Mouse (Mus musculus) heart, embryonic 15.5 days (tissue): ENCODE data around the gene Lrrc10b. TPM values are rescaled to one million over a fixed set of nuclear protein-coding genes. Genes with fewer than 3 reads are reported as not detected.
A peak's percentile ranks its signal among the peaks of the same experiment; 100 is the strongest.

Source experiments
- ATAC-seq: fragments of 200-750 bp; cut with Nextera tagmentation; replicated peaks from 2 replicates; pipeline ENCODE4 v1.8.0; 2017; ENCODE audit warnings: low read depth, moderate TSS enrichment; ENCODE audit not compliant: insufficient number of reproducible peaks, insufficient read depth, low FRiP score
- H3K27ac ChIP-seq: fragments of 300-500 bp; sonication (generic); 2 replicates; pipeline ENCODE4 v1.5.1; 2015; ENCODE audit warnings: mild to moderate bottlenecking, inconsistent platforms
- H3K27me3 ChIP-seq: fragments of 300-500 bp; sonication (generic); 2 replicates; pipeline ENCODE4 v1.6.1; 2015; ENCODE audit warnings: inconsistent platforms
- H3K36me3 ChIP-seq: fragments of 300-500 bp; sonication (generic); 2 replicates; pipeline ENCODE4 v1.6.1; 2015; ENCODE audit warnings: mild to moderate bottlenecking, inconsistent platforms
- H3K4me1 ChIP-seq: fragments of 300-500 bp; sonication (generic); replicated peaks from 2 replicates; pipeline ENCODE4 v1.6.1; 2015; ENCODE audit warnings: inconsistent platforms
- H3K4me2 ChIP-seq: fragments of 300-500 bp; sonication (generic); 2 replicates; pipeline ENCODE4 v1.6.1; 2015; ENCODE audit warnings: inconsistent platforms, mild to moderate bottlenecking, moderate library complexity
- H3K4me3 ChIP-seq: fragments of 300-500 bp; sonication (generic); 2 replicates; pipeline ENCODE4 v1.5.1; 2015; ENCODE audit warnings: mild to moderate bottlenecking, inconsistent platforms
- H3K9ac ChIP-seq: fragments of 300-500 bp; sonication (generic); 2 replicates; pipeline ENCODE4 v1.6.1; 2015; ENCODE audit warnings: mild to moderate bottlenecking, inconsistent platforms
- H3K9me3 ChIP-seq: fragments of 300-500 bp; sonication (generic); replicated peaks from 2 replicates; pipeline ENCODE4 v1.6.1; 2016; ENCODE audit warnings: inconsistent platforms
- WGBS: fragments of 180-500 bp; shearing (Covaris S2); methylation state at CpG from one replicate; pipeline ENCODE4 v1.1.7; 2015; ENCODE audit warnings: mixed read lengths; 5-methylcytosine and 5-hydroxymethylcytosine counted together
- polyA plus RNA-seq: library from polyadenylated mRNA; unstranded; fragments of >200 nt; fragmentation: Nextera tagmentation; extraction: Ambion mirVana; gene quantifications from 2 replicates; pipeline ENCODE4 v1.2.1, GENCODE M21; 2015

Lrrc10b gene
- polyA plus RNA-seq, 1 experiment from 2014 or later = 0.23 TPM

DNA sequence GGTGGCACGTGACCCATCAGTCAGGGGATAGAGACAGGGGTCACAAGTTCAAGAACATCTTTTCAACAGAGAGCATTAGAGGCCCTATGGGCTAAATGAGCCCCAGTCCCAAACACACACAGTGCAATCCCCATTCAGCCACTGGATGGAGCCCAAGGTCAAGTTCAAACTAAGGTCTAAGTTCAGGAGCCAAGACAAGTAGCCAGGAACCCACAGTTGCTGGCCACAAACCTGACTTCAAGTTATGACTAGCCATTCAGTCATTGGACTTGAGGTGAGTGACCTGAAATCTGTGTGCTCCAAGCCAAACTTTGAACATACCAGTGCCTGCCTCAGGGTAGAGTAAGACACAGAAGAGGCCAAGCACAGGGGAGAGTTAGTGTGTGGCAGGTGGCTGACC is 19.8 kb downstream of the Lrrc10b start:
- no peaks in the 10 kb centered on the region for H3K36me3 ChIP-seq
- H3K4me2 ChIP-seq = no peak overlapping the region
- H3K4me1 ChIP-seq = peaks cover 24% of the 10 kb centered on the region
- WGBS = 46% methylated on average over 1 of the region's 1 CpGs
- no peak overlapping the region for H3K4me3 ChIP-seq
- ATAC-seq = no peak
- 0 out of 2 replicates have a peak, but pooled peaks cover 8% of the 10 kb centered on the region for H3K27me3 ChIP-seq
- no peaks in the 10 kb centered on the region for H3K9me3 ChIP-seq
- H3K27ac ChIP-seq = no peak overlapping the region
- no peak overlapping the region for H3K9ac ChIP-seq

DNA sequence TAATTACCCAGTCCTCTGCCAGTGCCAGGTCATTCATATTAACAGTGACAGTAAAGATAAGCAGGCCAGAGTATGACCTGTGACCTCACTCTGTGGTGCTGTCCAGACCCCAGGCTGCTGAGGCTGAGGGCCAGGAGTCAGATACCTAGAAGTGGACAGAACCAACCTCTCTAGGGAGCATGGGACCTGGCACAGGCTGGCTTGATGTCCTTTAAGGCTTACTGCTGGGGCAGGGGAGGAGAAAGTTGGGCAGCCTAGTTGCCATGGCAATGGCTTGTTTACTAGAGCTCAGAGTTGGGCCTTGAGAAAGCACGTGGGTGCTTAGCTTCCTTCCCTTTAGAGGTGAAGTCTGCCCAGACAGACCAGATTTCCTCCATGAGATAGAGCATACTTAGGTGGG is 20.5 kb downstream of the Lrrc10b start:
- Histone ChIP-seq H3K27ac (no peak overlapping the region), H3K4me3 (no peak overlapping the region), H3K36me3 (no peaks in the 10 kb centered on the region), H3K9me3 (no peaks in the 10 kb centered on the region), H3K4me2 (no peak overlapping the region), H3K4me1 (peaks cover 25% of the 10 kb centered on the region), H3K27me3 (0 out of 2 replicates have a peak, but pooled peaks cover 3% of the 10 kb centered on the region), H3K9ac (no peak overlapping the region)
- 43% methylated on average over 1 of the region's 1 CpGs for WGBS
- no peak for ATAC-seq

DNA sequence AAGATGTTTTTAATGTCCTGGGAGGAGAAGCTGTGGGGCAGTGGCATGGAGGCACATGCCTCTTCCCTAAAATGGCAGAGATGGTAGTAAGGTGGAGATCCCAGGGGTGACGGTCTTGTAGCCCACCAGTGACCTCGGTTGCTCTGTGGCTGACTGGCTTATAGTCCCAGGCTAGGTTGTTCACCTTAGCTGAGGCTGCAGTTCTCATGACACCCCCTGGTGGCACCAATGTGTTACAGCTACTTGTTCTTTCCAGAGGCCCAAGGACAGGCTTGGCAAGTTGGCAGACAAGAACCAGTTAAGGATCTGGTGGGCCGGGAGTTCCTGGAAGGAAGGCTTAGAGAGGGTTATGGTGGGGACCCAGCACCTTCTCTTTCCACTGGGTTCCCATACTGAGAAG is 21.4 kb downstream of the Lrrc10b start:
- Histone ChIP-seq H3K36me3 (no peaks in the 10 kb centered on the region), H3K9me3 (no peaks in the 10 kb centered on the region), H3K4me1 (peaks cover 28% of the 10 kb centered on the region), H3K4me3 (no peak overlapping the region), H3K9ac (no peak overlapping the region), H3K4me2 (no peak overlapping the region), H3K27me3 (0 out of 2 replicates have a peak, but pooled peaks cover 4% of the 10 kb centered on the region), H3K27ac (no peak overlapping the region)
- ATAC-seq = no peak
- 23% methylated on average over 3 of the region's 3 CpGs for WGBS

DNA sequence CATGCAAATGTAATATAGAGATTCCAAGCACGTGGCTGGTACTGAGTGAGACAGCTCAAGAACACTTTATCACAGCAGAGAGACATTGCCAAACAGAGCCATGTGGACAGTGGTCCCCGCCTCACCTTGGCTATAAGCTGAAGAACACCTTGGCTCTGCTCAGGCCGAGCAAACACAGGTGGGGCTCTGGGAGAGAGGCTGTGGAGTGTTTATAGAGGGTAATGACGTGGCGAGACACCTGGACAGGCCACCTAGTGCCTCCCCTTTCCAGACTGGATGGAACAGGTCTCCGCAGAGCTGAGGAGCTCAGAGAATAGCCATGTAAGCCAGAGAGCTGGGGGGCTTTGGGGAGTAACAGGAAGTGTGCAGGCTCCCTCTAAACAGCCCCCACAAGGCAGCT is 22.3 kb downstream of the Lrrc10b start:
- WGBS = 71% methylated on average over 6 of the region's 6 CpGs
- Histone ChIP-seq H3K4me3 (no peak overlapping the region), H3K27ac (no peak overlapping the region)

DNA sequence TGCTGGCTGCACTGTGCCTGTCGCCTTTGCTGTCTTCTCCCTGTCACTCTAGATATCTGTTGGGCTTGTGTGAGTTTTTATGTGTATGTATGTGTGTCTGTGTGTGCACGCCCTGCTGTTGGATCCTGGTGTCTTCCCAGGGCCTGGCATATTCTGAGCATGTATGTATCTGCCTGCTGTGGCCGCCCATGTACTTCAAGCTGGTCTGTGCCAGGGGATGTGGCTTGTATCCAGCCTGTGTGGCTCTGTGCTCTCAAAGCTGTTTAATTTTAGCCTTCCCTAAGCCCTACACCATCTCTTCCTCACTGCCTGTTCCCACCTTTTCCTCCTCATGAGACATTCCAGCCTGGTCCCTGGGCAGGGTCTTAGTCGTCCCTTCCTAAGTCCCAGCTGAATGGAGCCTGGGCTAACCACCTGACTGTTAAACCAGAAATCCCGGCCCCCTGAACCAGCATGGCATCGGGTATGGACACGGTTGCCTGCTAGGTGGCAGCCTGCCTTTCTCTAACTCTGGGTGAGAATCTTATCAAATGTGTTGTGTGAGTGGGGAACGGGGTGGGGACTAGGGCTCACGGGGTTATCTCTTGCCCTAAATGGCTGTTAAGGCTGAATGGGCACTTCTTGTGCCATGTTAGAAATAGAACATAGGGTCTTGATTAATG is 23.3 kb downstream of the Lrrc10b start:
- ATAC-seq = peak; percentile 48; the same call in 1 of the 2 replicates
- Histone ChIP-seq H3K36me3 (no peaks in the 10 kb centered on the region), H3K9ac (peak overlapping the region; percentile 5; the same call in 1 of the 2 replicates), H3K4me2 (peak overlapping the region; percentile 11; the same call in 1 of the 2 replicates), H3K9me3 (no peaks in the 10 kb centered on the region), H3K27me3 (0 out of 2 replicates have a peak, but pooled peaks cover 4% of the 10 kb centered on the region), H3K4me1 (peaks cover 40% of the 10 kb centered on the region), H3K4me3 (no peak overlapping the region), H3K27ac (peak overlapping the region; percentile 66)
- 33% methylated on average over 9 of the region's 9 CpGs for WGBS

More for the DNA sequence above, 22.3 kb downstream of the Lrrc10b start:
- no peak for ATAC-seq
- H3K27me3 ChIP-seq = 0 out of 2 replicates have a peak, but pooled peaks cover 4% of the 10 kb centered on the region
- peaks cover 34% of the 10 kb centered on the region for H3K4me1 ChIP-seq
- H3K9me3 ChIP-seq = no peaks in the 10 kb centered on the region
- no peaks in the 10 kb centered on the region for H3K36me3 ChIP-seq
- no peak overlapping the region for H3K4me2 ChIP-seq
- no peak overlapping the region for H3K9ac ChIP-seq

DNA sequence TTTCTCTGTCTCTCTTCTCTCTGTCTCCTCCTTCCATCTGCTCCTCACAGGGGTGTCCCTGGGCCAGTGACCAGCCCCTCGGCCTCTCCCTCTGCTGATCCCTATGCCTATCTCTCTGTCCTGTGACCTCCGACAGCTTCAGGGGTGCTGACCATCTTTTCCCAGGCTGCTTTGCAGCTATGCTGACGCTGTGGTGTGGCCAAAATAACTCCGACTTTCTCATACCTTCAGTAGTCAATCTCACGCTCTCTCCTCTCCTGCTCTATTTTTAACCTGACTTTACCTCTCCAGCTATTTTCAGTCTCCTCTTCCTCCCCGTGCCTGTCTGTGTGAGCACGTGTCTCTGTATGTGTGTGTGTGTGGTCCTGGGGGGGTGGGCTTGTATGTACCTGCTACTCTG is 24.0 kb downstream of the Lrrc10b start:
- Histone ChIP-seq H3K4me3 (no peak overlapping the region), H3K27ac (peak overlapping the region; percentile 66), H3K36me3 (no peaks in the 10 kb centered on the region), H3K4me2 (0 out of 2 replicates have a peak overlapping the region, but pooled peaks have one; percentile 0), H3K27me3 (peaks cover 4% of the 10 kb centered on the region; the same call in 1 of the 2 replicates), H3K9ac (peak overlapping the region; percentile 5; the same call in 1 of the 2 replicates), H3K9me3 (no peaks in the 10 kb centered on the region), H3K4me1 (peaks cover 42% of the 10 kb centered on the region)
- no peak for ATAC-seq
- WGBS = 41% methylated on average over 7 of the region's 7 CpGs

DNA sequence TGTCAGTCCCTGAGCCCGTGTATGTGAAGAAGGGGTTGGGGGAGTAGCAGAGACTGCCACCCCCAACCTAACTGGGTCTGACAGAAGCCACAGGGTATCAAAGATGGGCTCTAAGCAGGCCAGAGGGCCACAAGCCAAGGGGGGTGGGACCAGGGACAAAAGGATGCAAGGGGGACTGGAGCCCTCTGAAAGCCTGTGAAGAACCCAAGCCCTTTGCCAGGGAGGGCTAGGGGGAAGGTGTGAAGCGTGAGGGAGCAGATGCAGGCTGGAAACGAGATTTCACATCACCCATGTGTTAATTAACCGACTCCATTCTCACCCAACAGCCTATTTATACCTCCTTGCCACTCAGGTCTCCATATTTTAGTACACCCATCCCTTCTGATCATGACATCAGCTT is 25.4 kb downstream of the Lrrc10b start:
- 54% methylated on average over 4 of the region's 4 CpGs for WGBS
- H3K9me3 ChIP-seq = no peaks in the 10 kb centered on the region
- no peak overlapping the region for H3K4me3 ChIP-seq
- no peaks in the 10 kb centered on the region for H3K36me3 ChIP-seq
- no peak overlapping the region for H3K9ac ChIP-seq
- H3K27me3 ChIP-seq = peaks cover 9% of the 10 kb centered on the region; the same call in 1 of the 2 replicates
- no peak overlapping the region for H3K27ac ChIP-seq
- H3K4me1 ChIP-seq = peaks cover 51% of the 10 kb centered on the region
- ATAC-seq = no peak
- H3K4me2 ChIP-seq = no peak overlapping the region

DNA sequence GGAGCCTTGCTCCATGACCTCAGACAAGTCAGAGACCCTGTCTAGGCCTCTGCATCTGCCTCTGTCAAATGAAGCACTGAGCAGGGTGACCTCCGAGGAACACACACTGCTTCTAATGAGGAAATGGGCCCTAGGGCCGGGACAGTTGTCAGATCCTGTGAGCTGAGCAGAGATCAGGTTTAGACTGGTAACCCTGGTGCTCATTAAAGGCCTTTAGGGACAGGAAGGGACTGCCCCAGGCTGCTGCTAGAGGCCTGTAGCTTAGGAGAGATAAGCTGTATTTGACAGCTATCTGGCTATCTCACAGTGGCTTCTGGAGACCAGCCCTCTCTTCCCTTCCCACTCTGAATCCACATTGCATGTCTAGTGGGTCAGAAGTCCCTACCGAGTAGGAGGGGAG is 25.9 kb downstream of the Lrrc10b start:
- no peak overlapping the region for H3K4me2 ChIP-seq
- 28% methylated on average over 3 of the region's 3 CpGs for WGBS
- H3K9ac ChIP-seq = no peak overlapping the region
- H3K4me1 ChIP-seq = peaks cover 55% of the 10 kb centered on the region
- ATAC-seq = no peak
- no peaks in the 10 kb centered on the region for H3K36me3 ChIP-seq
- H3K9me3 ChIP-seq = no peaks in the 10 kb centered on the region
- no peak overlapping the region for H3K4me3 ChIP-seq
- peaks cover 12% of the 10 kb centered on the region for H3K27me3 ChIP-seq
- H3K27ac ChIP-seq = no peak overlapping the region

DNA sequence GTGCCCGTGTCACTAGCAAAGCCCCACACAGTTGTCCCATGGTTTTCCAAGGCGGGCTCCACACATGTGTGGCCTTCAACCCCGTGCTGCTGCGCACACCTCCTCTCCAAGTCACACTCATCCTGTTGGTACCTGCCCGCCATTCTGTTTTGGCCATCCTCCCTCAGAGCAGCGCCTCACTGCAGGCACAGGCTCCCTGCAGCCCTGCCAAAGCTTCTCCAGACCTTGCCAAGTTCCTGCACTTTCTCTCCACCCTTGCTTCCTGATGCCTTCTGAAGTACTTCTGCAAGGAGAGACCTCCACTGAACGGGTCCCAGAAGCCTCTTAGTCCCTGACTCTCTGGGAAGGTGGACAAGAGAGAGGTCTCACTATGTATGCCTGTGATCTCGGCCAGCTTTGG is 27.9 kb downstream of the Lrrc10b start:
- Histone ChIP-seq H3K4me1 (peaks cover 57% of the 10 kb centered on the region), H3K4me2 (no peak overlapping the region), H3K4me3 (no peak overlapping the region), H3K36me3 (no peaks in the 10 kb centered on the region), H3K9ac (no peak overlapping the region), H3K27ac (no peak overlapping the region), H3K9me3 (no peaks in the 10 kb centered on the region), H3K27me3 (peaks cover 20% of the 10 kb centered on the region)
- 71% methylated on average over 8 of the region's 8 CpGs for WGBS
- no peak for ATAC-seq

DNA sequence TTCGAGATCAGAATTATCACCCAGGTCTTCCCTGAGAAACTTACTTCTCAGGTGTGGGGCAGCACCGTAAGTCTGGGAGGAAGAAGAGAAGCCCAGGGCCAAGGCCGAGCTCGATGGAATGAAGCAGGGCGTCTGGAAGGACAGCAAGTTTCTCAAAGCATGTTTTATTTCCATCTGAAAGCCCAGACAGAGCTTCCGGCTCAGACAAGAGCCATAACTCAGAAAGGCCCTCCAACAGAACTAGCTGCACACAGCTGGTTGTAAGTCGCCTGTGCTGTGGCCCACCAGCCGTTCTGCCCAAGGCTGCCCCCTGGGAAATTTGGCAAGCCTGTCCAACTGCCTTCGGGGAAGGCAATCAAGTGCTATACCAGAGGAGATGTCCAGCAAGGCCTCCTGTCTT is 29.8 kb downstream of the Lrrc10b start:
- H3K9me3 ChIP-seq = no peaks in the 10 kb centered on the region
- H3K4me2 ChIP-seq = no peak overlapping the region
- H3K9ac ChIP-seq = no peak overlapping the region
- peaks cover 45% of the 10 kb centered on the region for H3K4me1 ChIP-seq
- 77% methylated on average over 9 of the region's 9 CpGs for WGBS
- no peaks in the 10 kb centered on the region for H3K36me3 ChIP-seq
- no peak overlapping the region for H3K27ac ChIP-seq
- ATAC-seq = no peak
- no peak overlapping the region for H3K4me3 ChIP-seq
- peaks cover 31% of the 10 kb centered on the region for H3K27me3 ChIP-seq

DNA sequence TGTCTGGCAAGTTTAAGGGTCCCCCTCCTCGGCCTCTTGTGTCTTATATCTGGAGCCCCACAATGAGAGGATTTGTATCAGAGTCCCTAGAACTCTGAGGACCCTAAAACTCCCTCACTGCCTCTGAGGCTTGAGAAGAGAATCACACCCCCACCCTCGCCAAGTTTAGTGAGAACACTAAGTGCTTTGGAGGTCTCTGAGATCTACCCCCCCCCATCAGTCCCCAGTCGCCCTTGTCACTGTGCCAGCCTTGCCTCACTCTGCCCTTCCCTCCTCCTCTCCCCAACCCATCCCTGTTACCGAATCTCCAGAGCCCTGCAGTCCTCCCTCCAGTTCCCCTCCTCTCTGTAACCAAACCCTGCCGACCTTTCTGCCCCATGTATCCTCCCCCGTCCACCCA is 30.5 kb downstream of the Lrrc10b start:
- H3K4me1 ChIP-seq = peaks cover 51% of the 10 kb centered on the region
- H3K4me3 ChIP-seq = no peak overlapping the region
- H3K36me3 ChIP-seq = no peaks in the 10 kb centered on the region
- no peak overlapping the region for H3K4me2 ChIP-seq
- H3K27ac ChIP-seq = no peak overlapping the region
- H3K9me3 ChIP-seq = no peaks in the 10 kb centered on the region
- H3K9ac ChIP-seq = no peak overlapping the region
- no peak for ATAC-seq
- 49% methylated on average over 6 of the region's 6 CpGs for WGBS
- peaks cover 29% of the 10 kb centered on the region for H3K27me3 ChIP-seq

DNA sequence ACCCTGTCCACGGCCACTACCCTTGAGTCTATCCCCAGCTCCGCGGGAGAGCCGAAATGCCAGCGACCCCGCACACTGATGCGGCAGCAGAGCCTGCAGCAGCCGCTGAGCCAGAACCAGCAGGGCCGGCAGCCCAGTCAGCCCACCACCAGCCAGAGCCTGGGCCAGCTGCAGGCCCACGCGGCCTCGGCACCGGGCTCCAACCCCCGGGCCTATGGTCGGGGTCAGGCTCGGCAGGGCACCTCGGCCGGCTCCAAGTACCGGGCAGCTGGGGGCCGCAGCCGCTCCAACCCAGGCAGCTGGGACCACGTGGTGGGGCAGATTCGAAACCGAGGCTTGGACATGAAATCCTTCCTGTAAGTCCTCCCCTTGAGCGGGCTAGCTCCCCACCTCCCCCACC is 31.0 kb downstream of the Lrrc10b start:
- no peak overlapping the region for H3K4me3 ChIP-seq
- H3K9ac ChIP-seq = no peak overlapping the region
- H3K4me2 ChIP-seq = no peak overlapping the region
- H3K27me3 ChIP-seq = peaks cover 30% of the 10 kb centered on the region
- 46% methylated on average over 25 of the region's 25 CpGs for WGBS
- H3K9me3 ChIP-seq = no peaks in the 10 kb centered on the region
- H3K36me3 ChIP-seq = no peaks in the 10 kb centered on the region
- peaks cover 51% of the 10 kb centered on the region for H3K4me1 ChIP-seq
- ATAC-seq = no peak
- H3K27ac ChIP-seq = no peak overlapping the region
